Mouse (Mus musculus) CH12.LX (cell line): ENCODE results near the gene Pigu. TPM values are rescaled to one million over a fixed set of nuclear protein-coding genes. Genes with fewer than 3 reads are reported as not detected.

Source experiments
- DNase-seq: peaks from one replicate; pipeline ENCODE4 v3.0.0-alpha.2; 2013; ENCODE audit errors: extremely low read depth
- H3K27ac ChIP-seq: 2 replicates; pipeline ENCODE4 v1.5.1; 2012; ENCODE audit warnings: low read depth, mild to moderate bottlenecking, control low read depth, moderate library complexity; ENCODE audit not compliant: insufficient read depth
- H3K27me3 ChIP-seq: replicated peaks from 2 replicates; pipeline ENCODE3; 2012; ENCODE audit warnings: inconsistent platforms
- H3K36me3 ChIP-seq, 2 experiments: replicated peaks in 1 of 2; 2 replicates each; pipeline versions ENCODE3 to v1.6.1; 2012; ENCODE audit warnings: inconsistent platforms in 1 of 2, low read length in 1 of 2, mild to moderate bottlenecking in 1 of 2, mixed read lengths in 1 of 2, moderate library complexity in 1 of 2; ENCODE audit not compliant: control insufficient read depth in 1 of 2, insufficient read depth in 1 of 2
- H3K4me1 ChIP-seq, 2 experiments: 2 replicates each; pipeline ENCODE4 v1.6.1; 2012; ENCODE audit warnings: inconsistent platforms in 1 of 2, moderate library complexity in 1 of 2; ENCODE audit not compliant: insufficient read depth in 2 of 2, control insufficient read depth in 1 of 2
- H3K4me2 ChIP-seq: 2 replicates; pipeline ENCODE4 v1.6.1; 2012; ENCODE audit warnings: low read depth, mild to moderate bottlenecking, control low read depth; ENCODE audit not compliant: poor library complexity, insufficient read depth, severe bottlenecking
- H3K4me3 ChIP-seq, 3 experiments: fragments of 150-350 bp in 1 of 3; sonication (generic) in 1 of 3; replicated peaks in 1 of 3; 2 replicates each; pipeline versions ENCODE3 to v1.5.1; 2011 to 2012; ENCODE audit warnings: low read depth in 2 of 3, low read length in 2 of 3, mild to moderate bottlenecking in 2 of 3, moderate library complexity in 2 of 3, control low read depth in 1 of 3, improper control_type of control experiment in 1 of 3, inconsistent platforms in 1 of 3, mixed read lengths in 1 of 3; ENCODE audit not compliant: poor library complexity in 1 of 3
- H3K79me2 ChIP-seq: replicated peaks from 2 replicates; pipeline ENCODE4 v1.6.1; 2012; ENCODE audit warnings: mild to moderate bottlenecking, moderate library complexity; ENCODE audit not compliant: control insufficient read depth, poor library complexity, insufficient read depth, severe bottlenecking; ENCODE audit errors: extremely low read depth
- H3K9ac ChIP-seq: 2 replicates; pipeline ENCODE4 v1.6.1; 2012; ENCODE audit warnings: low read depth, mild to moderate bottlenecking, control low read depth, moderate library complexity; ENCODE audit not compliant: insufficient read depth
- H3K9me3 ChIP-seq: replicated peaks from 2 replicates; pipeline ENCODE3; 2012; ENCODE audit warnings: low read length, inconsistent platforms, mixed read lengths
- BHLHE40 ChIP-seq: IDR thresholded peaks from 2 replicates; pipeline ENCODE4 v1.6.1; 2011; ENCODE audit warnings: mild to moderate bottlenecking, low read depth, low read length, improper control_type of control experiment
- CHD2 ChIP-seq: IDR thresholded peaks from 2 replicates; pipeline ENCODE4 v1.6.1; 2011; ENCODE audit warnings: low read length, improper control_type of control experiment
- CTCF ChIP-seq, 2 experiments: IDR thresholded peaks in 1 of 2; conservative IDR thresholded peaks in 1 of 2; 2 replicates each; pipeline ENCODE4 v1.5.1; 2011 to 2012; ENCODE audit warnings: low read depth in 2 of 2, low read length in 2 of 2, improper control_type of control experiment in 1 of 2, inconsistent platforms in 1 of 2, mild to moderate bottlenecking in 1 of 2, moderate library complexity in 1 of 2
- E2F4 ChIP-seq: IDR thresholded peaks from 2 replicates; pipeline ENCODE4 v1.6.1; 2011; ENCODE audit warnings: low read depth, low read length, improper control_type of control experiment; ENCODE audit not compliant: insufficient replicate concordance
- ETS1 ChIP-seq: conservative IDR thresholded peaks from 2 replicates; pipeline ENCODE4 v1.6.1; 2012; ENCODE audit warnings: low read depth, mild to moderate bottlenecking, inconsistent platforms, low read length, improper control_type of control experiment, moderate library complexity
- HCFC1 ChIP-seq: IDR thresholded peaks from 2 replicates; pipeline ENCODE4 v1.6.1; 2012; ENCODE audit warnings: low read depth, mild to moderate bottlenecking, inconsistent platforms, low read length, improper control_type of control experiment
- JUN ChIP-seq: IDR thresholded peaks from 2 replicates; pipeline ENCODE4 v1.6.1; 2011; ENCODE audit warnings: low read depth, mild to moderate bottlenecking, low read length, improper control_type of control experiment, moderate library complexity; ENCODE audit not compliant: insufficient read depth
- JUND ChIP-seq: conservative IDR thresholded peaks from 2 replicates; pipeline ENCODE4 v1.6.1; 2011; ENCODE audit warnings: low read depth, low read length, improper control_type of control experiment
- KAT2A ChIP-seq: IDR thresholded peaks from 2 replicates; pipeline ENCODE4 v1.6.1; 2012; ENCODE audit warnings: low read length, improper control_type of control experiment, inconsistent platforms; ENCODE audit not compliant: insufficient replicate concordance
- MAFK ChIP-seq: IDR thresholded peaks from 2 replicates; pipeline ENCODE4 v1.6.1; 2011; ENCODE audit warnings: low read length, improper control_type of control experiment; ENCODE audit not compliant: insufficient replicate concordance
- MAX ChIP-seq: IDR thresholded peaks from 2 replicates; pipeline ENCODE4 v1.6.1; 2011; ENCODE audit warnings: low read length, improper control_type of control experiment
- MEF2A ChIP-seq: IDR thresholded peaks from 2 replicates; pipeline ENCODE4 v1.6.1; 2014; ENCODE audit warnings: low read depth, mild to moderate bottlenecking, inconsistent platforms, low read length, improper control_type of control experiment, borderline replicate concordance
- MYC ChIP-seq: IDR thresholded peaks from 2 replicates; pipeline ENCODE4 v1.6.1; 2011; ENCODE audit warnings: low read depth, mild to moderate bottlenecking, improper control_type of control experiment, low read length
- NRF1 ChIP-seq: IDR thresholded peaks from 2 replicates; pipeline ENCODE4 v1.6.1; 2014; ENCODE audit warnings: low read depth, mild to moderate bottlenecking, inconsistent platforms, low read length, improper control_type of control experiment, moderate library complexity
- PAX5 ChIP-seq: IDR thresholded peaks from 2 replicates; pipeline ENCODE4 v1.6.1; 2012; ENCODE audit warnings: low read length, inconsistent platforms, mixed read lengths
- RAD21 ChIP-seq: IDR thresholded peaks from 2 replicates; pipeline ENCODE4 v1.6.1; 2011; ENCODE audit warnings: low read depth, mild to moderate bottlenecking, low read length, improper control_type of control experiment, moderate library complexity
- TBP ChIP-seq: conservative IDR thresholded peaks from 2 replicates; pipeline ENCODE4 v1.6.1; 2011; ENCODE audit warnings: low read depth, low read length, improper control_type of control experiment
- UBTF ChIP-seq: IDR thresholded peaks from 2 replicates; pipeline ENCODE4 v1.6.1; 2012; ENCODE audit warnings: low read depth, mild to moderate bottlenecking, inconsistent platforms, low read length, improper control_type of control experiment, moderate library complexity
- USF1 ChIP-seq: IDR thresholded peaks from 2 replicates; pipeline ENCODE4 v1.6.1; 2014; ENCODE audit warnings: low read depth, mild to moderate bottlenecking, inconsistent platforms, low read length, improper control_type of control experiment
- ZC3H11A ChIP-seq: IDR thresholded peaks from 2 replicates; pipeline ENCODE4 v1.6.1; 2012; ENCODE audit warnings: low read depth, mild to moderate bottlenecking, inconsistent platforms, low read length, improper control_type of control experiment
- ZMIZ1 ChIP-seq: IDR thresholded peaks from 2 replicates; pipeline ENCODE4 v1.6.1; 2012; ENCODE audit warnings: low read depth, mild to moderate bottlenecking, inconsistent platforms, low read length, improper control_type of control experiment
- dilution Hi-C: fragments of 300-500 bp; cut with MboI; formaldehyde crosslinking; loops from 2 replicates; pipeline ENCODE4 v1.14.3; 2020; ENCODE audit warnings: low sequenced_read_pairs; ENCODE audit not compliant: extremely low pct_unique_long_range_greater_than_20kb, extremely low pct_ligation_motif_present
- in situ Hi-C: fragments of 300-500 bp; cut with MboI; formaldehyde crosslinking; loops from 3 replicates; pipeline ENCODE4 v1.14.3; 2019; ENCODE audit warnings: low sequenced_read_pairs, low pct_ligation_motif_present, low pct_unique_long_range_greater_than_20kb, mixed read lengths
- polyA plus RNA-seq: library from polyadenylated mRNA; unstranded; fragments of >175 nt; gene quantifications from 2 replicates; pipeline ENCODE4 v1.2.1, GENCODE M21; 2012; ENCODE audit warnings: low read depth; ENCODE audit not compliant: insufficient read length
- total RNA-seq, 2 experiments: library from RNA; depleted of rRNA; stranded (reverse); fragments of 300-350 nt in 1 of 2; fragments of >200 nt in 1 of 2; gene quantifications; 2 replicates each; pipeline ENCODE4 v1.2.3; 2012 to 2014

Gene Pigu
- total and polyA plus RNA-seq, 3 experiments: 29.0 to 57.3 (median 39.1) TPM

GRCm38 (mm10) chr2:155265526-155265925, 91.7 kb downstream of the Pigu start:
- TF ChIP-seq USF1 (no peak), HCFC1 (no peak), JUN (no peak), E2F4 (no peak), UBTF (no peak), ZMIZ1 (no peak), CHD2 (no peak), BHLHE40 (no peak), CTCF (conservative IDR thresholded peaks at IDR 0.05 in 1 of 2, IDR thresholded peaks at IDR 0.05 in 1 of 2; ENCODE audit: low read depth in 2 of 2, low read length in 2 of 2) (no peak), MEF2A (no peak), JUND (no peak), NRF1 (no peak), KAT2A (no peak), MAX (no peak)
- H3K4me2 ChIP-seq: no peak overlapping the region
- dilution Hi-C loops: no loop called here

DNA sequence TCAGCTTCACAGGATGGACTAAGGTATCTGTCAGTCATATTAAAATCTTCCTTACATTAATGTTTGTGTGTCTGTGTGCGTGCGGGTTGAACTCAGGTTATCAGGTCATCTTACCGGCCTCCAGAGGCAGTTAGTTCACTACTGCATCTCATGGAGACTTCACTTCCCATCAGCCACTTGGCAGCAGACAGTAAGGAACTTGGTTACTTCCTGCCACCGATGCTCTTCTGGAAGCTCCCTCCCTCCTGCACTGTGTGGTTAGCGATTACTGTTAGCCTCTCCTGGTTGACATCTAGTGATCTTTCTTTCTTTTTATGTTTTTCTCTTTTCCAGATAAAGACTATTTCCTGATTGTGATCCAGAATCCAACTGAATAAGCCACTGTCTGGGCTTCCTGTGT, 107.6 kb downstream of the Pigu start:
- Histone ChIP-seq H3K9me3 (no peaks in the 10 kb centered on the region), H3K27ac (no peak overlapping the region), H3K27me3 (no peaks in the 10 kb centered on the region), H3K9ac (no peak overlapping the region), H3K4me1 (no peaks in the 10 kb centered on the region), H3K36me3 (peaks cover 54 to 69% of the 10 kb centered on the region in 2 experiments), H3K4me2 (no peak overlapping the region), H3K79me2 (no peaks in the 10 kb centered on the region), H3K4me3 (no peak overlapping the region)
- in situ Hi-C loops: no loop called here
- TF ChIP-seq BHLHE40 (no peak), TBP (no peak), ETS1 (no peak), MAFK (no peak), ZC3H11A (no peak), RAD21 (no peak), CTCF (conservative IDR thresholded peaks at IDR 0.05 in 1 of 2, IDR thresholded peaks at IDR 0.05 in 1 of 2; ENCODE audit: low read depth in 2 of 2, low read length in 2 of 2) (no peak), PAX5 (no peak), MYC (no peak)
- dilution Hi-C loops: no loop called here
- DNase-seq: no peak

More at GRCm38 (mm10) chr2:155265526-155265925, 91.7 kb downstream of the Pigu start:
- no peak overlapping the region for H3K4me3 ChIP-seq
- H3K27me3 ChIP-seq: no peaks in the 10 kb centered on the region
- DNase-seq: no peak
- in situ Hi-C loops: no loop called here
- H3K36me3 ChIP-seq: no peaks in the 10 kb centered on the region
- H3K9ac ChIP-seq: no peak overlapping the region
- H3K79me2 ChIP-seq: no peaks in the 10 kb centered on the region
- H3K27ac ChIP-seq: no peak overlapping the region
- no peaks in the 10 kb centered on the region for H3K4me1 ChIP-seq
- H3K9me3 ChIP-seq: peaks cover 3% of the 10 kb centered on the region
